Mouse (Mus musculus) heart, embryonic 16.5 days (tissue): ENCODE measurements around the gene Fosb. TPM values are rescaled to one million over a fixed set of nuclear protein-coding genes. Genes with fewer than 3 reads are reported as not detected.

Experiments
- ATAC-seq: fragments of 200-750 bp; cut with Nextera tagmentation; replicated peaks from 2 replicates; pipeline ENCODE4 v1.8.0; 2017; ENCODE audit warnings: moderate number of reproducible peaks; ENCODE audit not compliant: insufficient read depth, low FRiP score; ENCODE audit errors: extremely low read depth
- H3K27ac ChIP-seq: fragments of 300-500 bp; sonication (generic); 2 replicates; pipeline ENCODE4 v1.5.1; 2014; ENCODE audit warnings: mild to moderate bottlenecking, low read length, control low read depth, moderate library complexity
- H3K27me3 ChIP-seq: fragments of 300-500 bp; sonication (generic); 2 replicates; pipeline ENCODE4 v1.6.1; 2014; ENCODE audit warnings: low read length, mixed read lengths; ENCODE audit not compliant: control insufficient read depth, insufficient read depth
- H3K36me3 ChIP-seq: fragments of 300-500 bp; sonication (generic); 2 replicates; pipeline ENCODE4 v1.6.1; 2014; ENCODE audit not compliant: control insufficient read depth, insufficient read depth
- H3K4me1 ChIP-seq: fragments of 300-500 bp; sonication (generic); 2 replicates; pipeline ENCODE4 v1.6.1; 2014; ENCODE audit warnings: low read length, mixed read lengths; ENCODE audit not compliant: control insufficient read depth, insufficient read depth
- H3K4me2 ChIP-seq: fragments of 300-500 bp; sonication (generic); 2 replicates; pipeline ENCODE4 v1.6.1; 2014; ENCODE audit warnings: low read depth, mild to moderate bottlenecking, control low read depth, low read length
- H3K4me3 ChIP-seq: fragments of 300-500 bp; sonication (generic); 2 replicates; pipeline ENCODE4 v1.5.1; 2014; ENCODE audit warnings: mild to moderate bottlenecking, control low read depth, low read length
- H3K9ac ChIP-seq: fragments of 300-500 bp; sonication (generic); 2 replicates; pipeline ENCODE4 v1.6.1; 2014; ENCODE audit warnings: low read length, control low read depth
- H3K9me3 ChIP-seq: fragments of 300-500 bp; sonication (generic); replicated peaks from 2 replicates; pipeline ENCODE4 v1.6.1; 2016; ENCODE audit warnings: low read length; ENCODE audit not compliant: control insufficient read depth
- WGBS: fragments of 180-500 bp; shearing (Covaris S2); extraction: QIAGEN DNeasy Blood & Tissue Kit; methylation state at CpG from one replicate; pipeline ENCODE4 v1.1.7; 2014; 5-methylcytosine and 5-hydroxymethylcytosine counted together
- polyA plus RNA-seq: library from polyadenylated mRNA; unstranded; fragments of >200 nt; fragmentation: Nextera tagmentation; extraction: Ambion mirVana; gene quantifications from 2 replicates; pipeline ENCODE4 v1.2.1, GENCODE M21; 2015

Fosb gene
- polyA plus RNA-seq, 1 experiment from 2014 or later: 0.24 TPM

DNA sequence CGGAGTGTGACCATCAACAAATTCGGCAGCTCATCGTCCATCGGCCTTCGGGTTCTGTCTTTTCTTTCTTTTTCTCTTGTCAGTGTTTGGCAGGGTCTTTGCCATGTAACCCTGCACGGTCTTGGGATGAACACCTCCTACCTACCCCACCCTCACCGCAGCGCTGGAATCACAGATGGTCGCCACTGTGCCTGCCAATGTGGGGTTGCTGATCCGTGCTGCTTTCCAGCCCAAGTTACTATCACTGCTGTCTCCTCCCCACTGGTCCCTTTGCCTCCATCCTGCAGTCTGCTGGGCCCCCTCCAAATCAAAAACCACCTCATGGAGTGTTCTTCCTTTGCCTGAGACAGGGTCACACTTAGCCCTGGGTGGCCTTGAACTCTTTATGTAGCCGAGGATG lies 14.4 kb upstream of the Fosb start:
- Histone ChIP-seq H3K27ac (no peak overlapping the region), H3K9me3 (no peaks in the 10 kb centered on the region), H3K36me3 (no peaks in the 10 kb centered on the region), H3K27me3 (no peaks in the 10 kb centered on the region), H3K4me3 (no peak overlapping the region), H3K9ac (no peak overlapping the region), H3K4me1 (peaks cover 27% of the 10 kb centered on the region), H3K4me2 (no peak overlapping the region)
- no peak for ATAC-seq
- 86% methylated on average over 11 of the region's 11 CpGs for WGBS

DNA sequence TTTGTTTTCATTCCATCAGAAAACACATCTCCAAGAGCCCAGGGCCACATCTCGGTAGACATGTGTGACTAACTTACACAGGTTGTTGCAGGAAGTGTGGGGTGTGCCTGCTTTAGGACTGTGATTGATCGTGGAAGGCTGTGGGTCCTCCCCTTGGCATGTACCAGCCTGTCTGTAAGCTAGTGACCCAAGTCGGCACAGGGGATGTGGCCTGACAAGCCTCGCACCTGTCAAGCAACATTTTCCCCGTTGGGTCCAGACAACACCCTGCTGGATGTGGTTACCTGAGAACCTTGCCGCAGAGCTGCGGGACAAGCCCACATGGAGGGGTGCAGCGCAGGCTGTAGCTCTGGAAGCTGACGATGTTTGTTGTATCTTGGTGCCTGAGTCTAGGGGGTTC lies 12.6 kb upstream of the Fosb start:
- ATAC-seq: no peak
- WGBS: 37% methylated on average over 9 of the region's 9 CpGs
- peaks cover 22% of the 10 kb centered on the region for H3K4me1 ChIP-seq
- H3K27ac ChIP-seq: no peak overlapping the region
- H3K4me3 ChIP-seq: no peak overlapping the region
- no peak overlapping the region for H3K4me2 ChIP-seq
- H3K9me3 ChIP-seq: no peaks in the 10 kb centered on the region
- no peak overlapping the region for H3K9ac ChIP-seq
- H3K27me3 ChIP-seq: no peaks in the 10 kb centered on the region
- H3K36me3 ChIP-seq: no peaks in the 10 kb centered on the region

DNA sequence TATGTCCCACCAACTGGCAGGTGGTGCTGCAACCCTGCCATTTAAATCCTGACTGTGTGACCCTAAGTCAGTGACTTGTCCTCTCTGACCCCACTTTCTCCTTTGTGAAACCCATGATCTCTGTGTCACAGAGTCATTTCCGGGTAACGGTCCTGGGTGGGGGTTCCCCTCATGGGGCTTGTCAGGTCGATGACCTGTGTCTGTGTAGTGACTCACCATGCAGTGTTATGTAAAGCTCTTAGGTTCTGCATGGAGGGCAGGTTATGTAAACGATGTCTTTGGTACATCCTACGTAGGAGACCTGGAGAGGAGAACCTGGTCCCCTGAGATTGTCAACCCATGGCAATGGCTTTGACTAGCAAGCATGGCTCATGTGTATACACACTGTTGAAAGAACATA lies 11.6 kb upstream of the Fosb start:
- no peak overlapping the region for H3K9ac ChIP-seq
- peaks cover 19% of the 10 kb centered on the region for H3K4me1 ChIP-seq
- 55% methylated on average over 5 of the region's 5 CpGs for WGBS
- H3K4me2 ChIP-seq: no peak overlapping the region
- no peaks in the 10 kb centered on the region for H3K27me3 ChIP-seq
- no peaks in the 10 kb centered on the region for H3K36me3 ChIP-seq
- no peak for ATAC-seq
- no peak overlapping the region for H3K27ac ChIP-seq
- H3K9me3 ChIP-seq: no peaks in the 10 kb centered on the region
- no peak overlapping the region for H3K4me3 ChIP-seq

DNA sequence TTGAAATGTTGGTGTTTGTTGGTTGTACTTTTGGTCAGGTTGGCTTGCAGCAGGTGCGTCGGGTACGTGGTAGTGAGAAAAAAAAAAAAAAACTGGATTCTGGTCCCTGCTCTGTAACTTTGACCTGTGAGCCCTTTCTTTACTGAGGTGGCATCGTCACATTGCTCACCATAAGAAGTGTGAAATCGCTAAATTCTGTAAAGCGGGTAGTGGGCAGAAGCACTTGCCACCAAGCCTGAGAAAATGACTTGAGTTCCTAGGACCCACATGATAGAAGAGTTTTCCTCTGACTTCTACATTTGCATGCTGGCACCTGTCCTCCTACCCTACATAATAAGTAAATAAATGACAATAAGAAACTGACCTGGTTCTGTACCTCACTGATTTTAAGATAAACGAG lies 10.8 kb upstream of the Fosb start:
- Histone ChIP-seq H3K4me3 (peak overlapping the region; percentile 48), H3K4me1 (peaks cover 15% of the 10 kb centered on the region), H3K4me2 (peak overlapping the region; percentile 67), H3K9me3 (no peaks in the 10 kb centered on the region), H3K36me3 (no peaks in the 10 kb centered on the region), H3K9ac (peak overlapping the region; percentile 66), H3K27me3 (no peaks in the 10 kb centered on the region), H3K27ac (no peak overlapping the region)
- ATAC-seq: no peak
- WGBS: 43% methylated on average over 7 of the region's 7 CpGs

DNA sequence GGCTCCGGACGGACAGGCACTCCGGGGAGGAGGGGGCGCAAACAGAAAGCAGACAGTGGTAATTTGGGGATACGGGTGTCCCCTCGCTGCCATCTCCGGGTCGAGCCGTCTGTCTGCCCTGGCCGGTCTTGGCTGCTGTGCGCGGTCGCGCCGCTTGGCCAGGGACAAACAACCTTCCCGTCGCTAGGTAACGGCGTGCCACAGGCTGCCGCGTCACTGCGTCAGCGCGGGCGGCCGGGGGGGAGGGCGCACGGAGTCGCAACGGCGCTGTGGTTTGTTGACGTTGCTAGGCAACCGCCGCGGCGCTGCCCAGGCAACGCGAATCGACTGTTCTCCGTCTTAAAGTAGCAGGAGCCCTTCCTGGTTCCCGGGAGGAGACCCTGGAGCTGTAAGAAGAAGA lies 10.1 kb upstream of the Fosb start:
- peak; percentile 96 for ATAC-seq
- no peaks in the 10 kb centered on the region for H3K36me3 ChIP-seq
- H3K4me2 ChIP-seq: peak overlapping the region; percentile 67
- H3K27me3 ChIP-seq: no peaks in the 10 kb centered on the region
- peak overlapping the region; percentile 48 for H3K4me3 ChIP-seq
- H3K4me1 ChIP-seq: peaks cover 12% of the 10 kb centered on the region
- no peaks in the 10 kb centered on the region for H3K9me3 ChIP-seq
- WGBS: under 1% methylated on average over 41 of the region's 41 CpGs
- H3K9ac ChIP-seq: peak overlapping the region; percentile 66
- H3K27ac ChIP-seq: peak overlapping the region; percentile 38; the same call in 1 of the 2 replicates

DNA sequence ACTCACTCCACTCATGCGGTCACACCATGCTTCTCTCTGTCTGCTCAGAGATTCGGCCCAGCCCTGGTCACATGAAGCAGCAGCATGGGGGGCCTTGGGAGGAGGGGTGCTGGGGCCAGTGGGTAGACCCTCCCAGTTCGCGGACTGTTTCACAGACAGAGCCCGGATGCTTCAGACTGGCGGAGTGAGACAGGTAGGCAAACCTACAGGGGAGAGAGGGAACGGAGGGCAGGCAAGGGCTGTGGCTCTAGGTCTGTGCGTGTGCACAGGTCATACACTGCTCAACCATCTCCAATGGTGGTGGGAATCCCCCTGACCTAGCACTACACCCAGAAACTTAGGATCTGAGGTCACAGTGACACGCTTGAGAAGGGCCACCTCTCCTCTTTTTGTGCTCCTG lies 9.6 kb upstream of the Fosb start:
- Histone ChIP-seq H3K9ac (peak overlapping the region; percentile 58), H3K27ac (no peak overlapping the region)

DNA sequence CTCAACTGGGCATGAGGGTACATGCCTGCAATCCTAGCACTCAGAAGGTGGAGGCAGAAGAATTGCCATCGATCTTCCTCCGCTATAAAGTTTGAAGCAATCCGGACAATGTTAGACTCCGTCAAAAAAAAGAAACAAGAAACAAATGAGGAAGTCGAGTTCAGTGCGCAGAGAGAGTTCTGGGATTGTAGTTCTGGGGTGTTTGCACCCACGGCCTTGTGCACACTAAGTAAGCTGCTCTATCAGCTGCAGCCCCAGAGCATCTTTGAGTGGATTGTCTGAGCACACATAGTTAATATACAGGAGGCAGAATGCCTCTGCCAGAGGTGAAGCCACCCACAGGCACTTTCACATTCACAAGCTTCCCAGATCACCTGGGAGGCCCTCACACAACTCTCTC lies 8.8 kb upstream of the Fosb start:
- no peak overlapping the region for H3K4me3 ChIP-seq
- peaks cover 12% of the 10 kb centered on the region for H3K4me1 ChIP-seq
- no peaks in the 10 kb centered on the region for H3K36me3 ChIP-seq
- no peak overlapping the region for H3K27ac ChIP-seq
- no peaks in the 10 kb centered on the region for H3K9me3 ChIP-seq
- no peak overlapping the region for H3K4me2 ChIP-seq
- ATAC-seq: no peak
- WGBS: 74% methylated on average over 7 of the region's 7 CpGs
- H3K27me3 ChIP-seq: no peaks in the 10 kb centered on the region; the same call in 1 of the 2 replicates
- H3K9ac ChIP-seq: no peak overlapping the region

More for the DNA sequence above, 9.6 kb upstream of the Fosb start:
- H3K9me3 ChIP-seq: no peaks in the 10 kb centered on the region
- H3K4me1 ChIP-seq: peaks cover 12% of the 10 kb centered on the region
- peak overlapping the region; percentile 48 for H3K4me3 ChIP-seq
- 21% methylated on average over 9 of the region's 9 CpGs for WGBS
- H3K27me3 ChIP-seq: no peaks in the 10 kb centered on the region; the same call in 1 of the 2 replicates
- ATAC-seq: peak; percentile 42
- H3K4me2 ChIP-seq: peak overlapping the region; percentile 67
- H3K36me3 ChIP-seq: no peaks in the 10 kb centered on the region

DNA sequence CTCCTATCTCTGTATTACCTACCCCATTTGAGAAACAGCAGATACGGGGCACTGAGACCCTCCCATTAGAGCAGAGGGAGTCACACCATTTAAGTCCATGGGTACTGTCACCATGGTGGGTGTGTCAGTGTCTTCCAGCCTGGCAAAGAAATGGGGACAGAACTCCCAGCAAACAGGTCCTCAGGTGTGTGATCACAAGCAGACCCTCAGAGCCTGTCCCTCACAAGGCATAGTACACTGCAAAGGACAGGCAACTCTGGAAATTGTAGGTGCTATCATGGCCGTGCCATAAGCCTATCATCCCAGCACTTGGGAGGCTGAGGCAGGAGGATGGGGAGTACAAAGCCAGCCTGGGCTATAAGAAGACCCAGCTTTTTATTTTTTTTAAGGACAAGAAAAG lies 8.3 kb upstream of the Fosb start:
- 70% methylated on average over 2 of the region's 2 CpGs for whole genome bisulfite sequencing
- Histone ChIP-seq H3K9me3 (no peaks in the 10 kb centered on the region), H3K9ac (no peak overlapping the region), H3K27ac (no peak overlapping the region), H3K27me3 (no peaks in the 10 kb centered on the region; the same call in 1 of the 2 replicates), H3K4me1 (peaks cover 12% of the 10 kb centered on the region), H3K4me2 (no peak overlapping the region), H3K4me3 (no peak overlapping the region), H3K36me3 (no peaks in the 10 kb centered on the region)
- ATAC-seq: no peak

DNA sequence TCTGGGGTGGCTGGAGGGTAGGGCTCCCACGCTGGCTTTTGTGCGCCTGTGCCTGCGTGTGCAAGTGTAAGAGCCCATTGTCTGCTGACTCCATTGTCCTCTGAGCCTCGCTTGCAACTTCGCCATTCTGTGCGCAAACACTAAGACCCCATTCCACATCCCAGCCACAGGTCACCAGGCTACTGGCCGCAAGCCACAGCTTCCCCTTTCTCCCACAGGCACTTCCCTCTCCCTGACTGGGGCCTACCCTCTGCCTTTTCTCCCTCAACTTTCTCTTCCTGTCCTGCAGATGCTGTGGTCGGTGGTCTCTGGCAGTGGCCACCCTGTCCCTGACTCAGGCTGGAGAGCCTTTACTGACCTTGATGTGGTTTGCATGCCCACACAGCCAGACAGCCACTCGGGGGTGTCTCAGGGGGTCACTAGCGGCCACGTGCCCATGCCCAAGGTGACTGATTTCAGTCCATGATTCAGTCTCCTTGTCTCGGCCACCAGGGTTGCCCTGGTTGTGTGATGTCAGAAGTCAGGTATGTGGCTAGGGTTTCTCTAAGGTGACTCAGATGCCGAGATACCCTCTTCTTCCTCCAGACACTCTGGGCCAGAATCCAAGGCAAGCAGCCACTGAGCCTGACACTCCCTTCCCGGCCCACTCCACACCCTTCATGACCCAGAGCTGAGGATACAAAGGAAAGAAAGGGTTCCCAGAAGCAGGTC lies 6.8 kb upstream of the Fosb start:
- no peak overlapping the region for H3K4me3 ChIP-seq
- WGBS: 50% methylated on average over 14 of the region's 14 CpGs
- H3K9me3 ChIP-seq: no peaks in the 10 kb centered on the region
- H3K27ac ChIP-seq: no peak overlapping the region
- H3K4me1 ChIP-seq: peaks cover 12% of the 10 kb centered on the region
- no peaks in the 10 kb centered on the region; the same call in 1 of the 2 replicates for H3K27me3 ChIP-seq
- no peak overlapping the region for H3K9ac ChIP-seq
- no peaks in the 10 kb centered on the region for H3K36me3 ChIP-seq
- ATAC-seq: no peak
- H3K4me2 ChIP-seq: no peak overlapping the region
